Mouse (Mus musculus) thymus, postnatal 4 days (tissue): ENCODE data around the gene Nhlrc2.
A peak's percentile ranks its signal among the peaks of the same experiment; 100 is the strongest.

Experiments
- DNase-seq: peaks from one replicate; pipeline ENCODE4 v3.0.0; 2021

The Nhlrc2 gene

GRCm38 (mm10) chr19:56565358-56565757 lies 17.3 kb downstream of the Nhlrc2 start:
- no peak for DNase-seq

- peak; percentile 42 for DNase-seq
These were observed 18.0 kb downstream of the Nhlrc2 start for GRCm38 (mm10) chr19:56566041-56566440.

DNA sequence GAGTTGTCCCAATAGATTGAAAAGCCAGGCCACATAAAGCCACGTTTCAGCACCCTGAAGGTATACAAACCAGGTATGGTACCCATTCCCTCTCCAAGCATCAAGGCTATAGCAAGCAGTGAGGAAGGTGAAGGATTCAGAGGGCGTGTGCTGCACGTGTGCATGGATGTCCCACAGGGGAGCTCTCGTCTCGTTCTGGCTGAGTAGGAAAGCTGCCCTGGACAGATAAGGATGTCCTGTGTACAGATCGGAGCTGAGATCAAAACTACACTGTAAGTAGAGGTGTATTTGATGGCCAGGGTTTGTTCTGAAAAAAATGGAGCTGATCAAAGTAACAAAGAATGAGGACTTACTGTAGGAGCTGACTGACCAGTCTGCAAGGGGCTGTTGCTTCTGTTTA lies 18.9 kb downstream of the Nhlrc2 start:
- no peak for DNase-seq

- DNase-seq, result no peak
These were observed 22.7 kb downstream of the Nhlrc2 start for GRCm38 (mm10) chr19:56570781-56571180.

DNA sequence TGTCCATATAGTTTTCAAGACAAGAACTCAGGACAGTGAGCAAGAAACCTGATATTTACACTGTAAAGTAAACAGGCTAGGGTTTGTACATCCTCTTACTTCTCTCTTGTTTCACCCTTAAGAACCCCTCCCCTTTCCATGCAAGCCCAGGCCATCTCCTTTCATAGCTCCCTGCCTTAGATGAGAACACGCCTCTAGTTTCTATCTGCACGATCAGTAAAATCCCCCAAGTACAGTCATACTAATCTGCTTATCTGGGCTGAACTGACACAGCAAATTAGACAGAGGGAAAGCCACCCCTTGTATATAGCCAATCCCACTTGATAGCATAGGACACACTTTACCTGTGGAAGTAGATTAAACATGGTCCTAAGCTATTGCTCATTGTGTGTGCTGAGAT lies 23.2 kb downstream of the Nhlrc2 start:
- DNase-seq, result no peak

DNA sequence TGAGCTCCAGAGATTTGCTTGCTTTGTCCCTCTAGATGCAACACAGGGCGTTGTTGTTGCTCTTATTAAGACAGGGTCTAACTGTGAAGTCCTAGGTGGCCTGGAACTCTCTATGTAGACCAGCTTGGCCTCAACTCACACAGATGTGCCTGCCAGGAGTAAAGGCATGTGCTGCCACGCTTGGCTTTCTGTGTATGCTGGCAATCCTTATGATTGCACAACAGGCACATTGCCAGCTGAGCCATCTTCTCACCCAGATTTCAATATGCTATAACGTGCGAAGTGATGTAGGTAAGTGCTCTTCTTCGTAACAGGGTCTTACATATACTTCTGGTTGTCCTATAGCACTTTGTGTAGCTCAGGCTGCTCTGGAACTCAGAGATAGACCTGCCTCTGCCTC lies 23.9 kb downstream of the Nhlrc2 start:
- DNase-seq, result no peak

GRCm38 (mm10) chr19:56573184-56573583 lies 25.1 kb downstream of the Nhlrc2 start:
- no peak for DNase-seq

- no peak for DNase-seq
These were observed 29.7 kb downstream of the Nhlrc2 start for GRCm38 (mm10) chr19:56577801-56578200.

DNA sequence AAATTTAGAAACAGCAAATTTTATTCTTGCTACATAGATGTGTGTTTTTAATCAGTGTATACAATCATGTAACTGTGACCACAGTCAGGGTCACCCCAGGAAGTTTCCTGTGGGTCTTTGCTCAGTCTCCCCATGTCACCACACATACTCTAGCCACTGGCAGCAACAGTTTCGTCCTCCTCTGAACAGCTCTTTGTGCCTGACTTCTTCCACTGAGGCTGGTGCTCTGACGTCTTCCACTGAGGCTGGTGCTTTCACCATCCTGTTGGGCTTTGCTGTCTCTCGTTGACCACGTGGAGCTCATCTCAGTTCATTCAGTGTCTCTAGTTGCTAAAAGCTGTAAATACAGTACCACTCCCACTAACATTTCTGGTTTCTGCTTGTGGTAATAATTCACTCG lies 33.9 kb downstream of the Nhlrc2 start:
- DNase-seq, result no peak

- no peak for DNase-seq
These were observed 35.7 kb downstream of the Nhlrc2 start for GRCm38 (mm10) chr19:56583785-56584184.

DNA sequence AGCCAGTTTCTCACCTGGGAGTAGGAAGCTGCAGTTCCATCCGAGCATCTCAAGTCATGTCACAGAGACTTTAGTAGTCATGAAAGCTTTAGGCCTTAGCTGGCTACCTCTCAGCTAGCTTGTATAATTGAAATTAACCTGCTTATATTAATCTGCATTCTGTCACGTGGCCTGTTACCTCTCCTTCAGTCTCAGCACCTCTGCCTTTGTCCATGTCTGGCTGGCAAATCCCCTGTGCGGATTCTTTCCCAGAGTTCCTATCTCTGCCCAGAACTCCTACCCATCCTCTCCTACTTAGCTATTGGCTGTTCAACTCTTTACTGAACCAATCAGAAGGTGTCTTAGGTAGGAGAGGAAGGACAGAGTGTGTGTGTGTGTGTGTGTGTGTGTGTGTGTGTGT lies 36.2 kb downstream of the Nhlrc2 start:
- no peak for DNase-seq

DNA sequence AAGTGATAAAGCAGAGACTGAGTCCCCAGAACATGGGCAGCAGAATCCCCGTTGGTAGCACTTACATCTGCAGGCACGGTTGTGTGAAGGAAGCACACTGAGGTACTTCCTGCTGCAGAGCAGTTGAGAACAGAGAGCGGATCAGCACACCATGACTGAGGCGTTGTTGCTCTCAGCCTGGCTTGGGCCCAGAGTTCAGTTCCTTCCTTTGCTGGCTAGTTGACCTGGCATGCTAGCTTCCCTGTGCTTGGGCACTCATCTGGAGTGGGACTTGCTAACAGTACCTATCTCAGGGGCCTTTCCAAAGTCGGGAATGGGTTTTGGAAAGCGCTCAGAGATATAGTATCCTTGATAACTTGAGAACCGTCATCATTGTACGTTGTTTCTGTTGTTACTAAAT lies 38.3 kb downstream of the Nhlrc2 start:
- DNase-seq, result no peak

DNA sequence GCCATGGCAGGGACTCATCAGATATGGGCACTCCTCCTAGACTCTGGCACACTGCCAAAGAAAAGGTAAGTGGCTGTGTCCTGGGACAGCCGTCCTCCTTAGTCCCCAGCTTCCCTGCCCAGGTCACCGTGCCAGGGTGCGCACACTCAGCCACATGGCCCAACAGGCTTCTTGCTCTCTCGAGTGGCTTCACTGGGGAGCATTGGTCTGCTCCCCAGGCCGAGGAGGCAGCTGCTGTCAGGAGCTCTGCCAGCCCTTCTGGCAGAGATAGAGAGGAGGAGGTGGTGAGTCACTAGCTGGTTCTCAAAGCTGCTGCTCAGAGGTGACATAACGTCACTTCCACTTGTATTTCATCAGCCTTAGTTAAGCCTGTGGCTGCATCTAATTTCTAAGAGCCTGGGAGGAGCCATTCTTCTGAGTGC lies 40.2 kb downstream of the Nhlrc2 start:
- DNase-seq, result no peak

DNA sequence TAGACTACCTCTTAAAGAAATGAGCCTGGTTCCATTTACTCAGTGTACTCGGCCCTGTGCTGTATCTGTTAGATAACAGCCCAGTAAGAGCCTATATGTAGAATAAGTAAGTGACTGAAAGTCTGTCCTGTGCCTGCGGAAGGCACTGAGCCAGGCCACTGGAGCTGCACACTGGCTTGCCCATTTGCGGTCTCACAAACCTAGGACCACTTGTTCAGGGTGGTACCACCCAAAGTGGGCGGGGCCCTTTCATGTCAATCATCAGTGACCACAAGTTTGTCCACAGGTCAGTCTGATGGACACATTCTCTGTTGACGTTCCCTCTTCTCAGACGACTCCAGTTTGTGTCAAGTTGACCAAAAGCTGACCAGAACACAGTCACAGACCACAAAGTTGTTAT lies 40.9 kb downstream of the Nhlrc2 start:
- DNase-seq, result no peak

- no peak for DNase-seq
These were observed 41.4 kb downstream of the Nhlrc2 start for GRCm38 (mm10) chr19:56589455-56589854.

- no peak for DNase-seq
These were observed 42.2 kb downstream of the Nhlrc2 start for GRCm38 (mm10) chr19:56590250-56590649.

- DNase-seq, result no peak
These were observed 44.4 kb downstream of the Nhlrc2 start for GRCm38 (mm10) chr19:56592472-56592871.

DNA sequence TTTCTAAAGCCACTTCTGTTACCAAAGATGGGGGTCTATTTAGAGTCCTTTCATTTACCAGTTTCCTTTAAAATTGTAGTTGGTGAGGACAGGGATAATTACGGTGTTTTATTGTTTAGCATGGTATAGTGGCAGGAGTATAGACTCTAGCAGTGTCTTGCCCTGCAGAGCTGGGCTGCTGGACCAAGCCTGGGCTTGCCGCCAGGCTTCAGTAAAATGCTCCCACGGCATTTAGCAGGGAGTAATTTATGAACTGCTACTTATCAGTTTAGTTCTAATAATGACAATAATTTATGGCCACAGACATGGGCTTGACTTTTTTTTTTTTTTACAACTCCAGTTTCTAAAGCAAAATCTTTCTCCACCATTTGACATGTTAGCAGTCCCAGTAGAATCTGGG lies 51.9 kb downstream of the Nhlrc2 start:
- DNase-seq, result no peak

- DNase-seq, result no peak
These were observed 52.7 kb downstream of the Nhlrc2 start for GRCm38 (mm10) chr19:56600797-56601196.

- DNase-seq, result no peak
These were observed 53.9 kb downstream of the Nhlrc2 start for GRCm38 (mm10) chr19:56601901-56602347.

DNA sequence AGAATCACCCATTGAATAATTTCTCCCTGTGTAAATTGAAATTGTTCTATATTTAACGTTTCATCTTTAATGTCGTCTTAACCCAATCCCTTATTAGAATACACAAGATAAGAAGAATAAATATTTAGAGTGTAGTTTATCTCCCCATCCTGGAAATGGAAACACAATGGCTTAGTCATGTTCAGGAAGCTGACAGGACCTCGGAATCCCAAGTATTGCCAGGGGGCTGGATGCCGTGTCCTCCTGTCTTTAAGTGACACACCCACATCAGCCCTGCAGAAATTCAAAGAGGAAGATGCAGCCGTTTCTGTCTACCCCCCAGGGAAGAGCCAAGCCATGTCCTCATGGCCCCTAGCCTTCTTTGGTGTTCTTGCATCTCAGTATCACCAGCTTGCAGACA lies 60.9 kb downstream of the Nhlrc2 start:
- no peak for DNase-seq

DNA sequence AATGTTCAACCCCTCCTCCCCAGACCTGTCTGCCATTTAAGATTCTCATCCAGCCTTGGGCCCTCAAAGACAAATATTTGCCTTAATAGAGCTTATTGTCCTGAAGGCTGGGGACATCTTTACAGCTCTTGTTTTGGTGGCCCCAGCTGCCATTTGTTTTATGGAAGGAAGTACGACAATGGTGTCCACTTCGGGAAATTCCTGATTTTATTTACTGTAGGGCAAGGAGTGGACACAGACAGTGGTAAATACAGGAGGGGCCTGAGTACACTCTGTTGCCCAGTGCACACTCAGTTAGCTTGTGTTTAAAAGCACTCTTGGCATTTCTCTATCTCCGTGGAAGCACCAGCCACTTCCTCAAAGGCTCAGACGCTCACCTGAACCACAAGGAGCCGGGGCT lies 66.1 kb downstream of the Nhlrc2 start:
- no peak for DNase-seq

- no peak for DNase-seq
These were observed 70.8 kb downstream of the Nhlrc2 start for GRCm38 (mm10) chr19:56618845-56619244.

- no peak for DNase-seq
These were observed 71.5 kb downstream of the Nhlrc2 start for GRCm38 (mm10) chr19:56619546-56619945.

DNA sequence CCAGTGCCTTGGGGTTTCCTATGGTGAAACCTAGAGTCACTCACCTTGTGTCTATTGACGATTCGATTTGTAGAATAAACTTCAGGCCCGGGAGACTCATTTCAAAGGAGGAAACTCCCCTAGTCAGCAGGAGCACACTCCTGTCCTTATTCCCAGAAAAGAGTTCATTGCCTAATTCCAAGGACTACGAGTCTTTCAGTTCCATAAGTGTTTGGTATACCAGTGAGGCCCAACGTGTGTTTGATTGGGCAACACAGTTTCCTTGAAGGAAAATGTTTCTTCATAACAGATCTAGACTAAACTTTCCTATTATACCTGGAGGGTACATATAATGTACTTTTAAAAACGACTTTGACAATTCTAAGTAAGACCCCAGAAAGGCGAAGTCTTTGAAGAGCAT lies 73.8 kb downstream of the Nhlrc2 start:
- DNase-seq, result no peak

- DNase-seq, result no peak
These were observed 79.9 kb downstream of the Nhlrc2 start for GRCm38 (mm10) chr19:56627881-56628472.
